Mouse (Mus musculus) spleen, adult 2 months (tissue): ENCODE results near the gene Bmp2k.

Experiments used
- CTCF ChIP-seq: fragments of 200-500 bp; IDR thresholded peaks from 2 replicates; pipeline ENCODE4 v1.5.1; 2011; ENCODE audit warnings: mild to moderate bottlenecking, inconsistent platforms; ENCODE audit not compliant: insufficient read depth, insufficient read length, insufficient replicate concordance; ENCODE audit errors: extremely low read depth
- POLR2A ChIP-seq: fragments of 200-500 bp; IDR thresholded peaks from 2 replicates; pipeline ENCODE4 v1.6.1; 2011; ENCODE audit warnings: low read depth, low read length, inconsistent platforms

DNA sequence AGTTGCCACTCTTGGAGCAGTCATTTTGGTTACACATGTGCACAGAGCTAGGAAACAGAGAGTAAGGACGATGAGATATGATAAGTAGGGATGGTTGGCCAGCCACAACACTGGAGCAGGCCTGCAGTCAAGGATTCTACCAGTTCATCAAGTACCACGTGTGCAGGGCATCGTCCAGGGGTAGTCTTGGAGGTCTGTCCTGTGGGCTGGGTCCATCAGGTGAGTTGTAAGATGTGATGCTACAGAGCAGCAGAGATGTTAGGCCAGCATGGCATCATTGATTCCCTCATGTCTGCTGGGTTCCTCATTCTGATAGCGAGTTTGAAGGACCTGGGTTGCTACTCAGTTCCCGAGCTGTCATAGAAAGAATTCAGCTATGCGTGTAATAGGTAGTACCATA is 87.6 kb downstream of the Bmp2k start:
- TF ChIP-seq POLR2A (no peak), CTCF (no peak)
